Mouse (Mus musculus) liver, embryonic 13.5 days (tissue): ENCODE results near the gene Wdr91. TPM values are rescaled to one million over a fixed set of nuclear protein-coding genes. Genes with fewer than 3 reads are reported as not detected.
A peak's percentile ranks its signal among the peaks of the same experiment; 100 is the strongest.

Experiments used
- ATAC-seq: fragments of 200-750 bp; cut with Nextera tagmentation; 2 replicates; pipeline ENCODE4 v1.8.0; 2017; ENCODE audit warnings: low read depth, mild to moderate bottlenecking, moderate number of reproducible peaks, moderate library complexity
- DNase-seq: peaks from one replicate; pipeline ENCODE4 v3.0.0; 2022
- H3K27ac ChIP-seq: fragments of 300-500 bp; sonication (generic); 2 replicates; pipeline ENCODE4 v1.5.1; 2015; ENCODE audit warnings: moderate library complexity, mild to moderate bottlenecking, inconsistent platforms
- H3K27me3 ChIP-seq: fragments of 300-500 bp; sonication (generic); 2 replicates; pipeline ENCODE4 v1.6.1; 2015; ENCODE audit warnings: mild to moderate bottlenecking, inconsistent platforms
- H3K36me3 ChIP-seq: fragments of 300-500 bp; sonication (generic); 2 replicates; pipeline ENCODE4 v1.6.1; 2015; ENCODE audit warnings: mild to moderate bottlenecking, inconsistent platforms
- H3K4me1 ChIP-seq: fragments of 300-500 bp; sonication (generic); replicated peaks from 2 replicates; pipeline ENCODE4 v1.6.1; 2015; ENCODE audit warnings: inconsistent platforms
- H3K4me2 ChIP-seq: fragments of 300-500 bp; sonication (generic); 2 replicates; pipeline ENCODE4 v1.6.1; 2015; ENCODE audit warnings: inconsistent platforms, mild to moderate bottlenecking, moderate library complexity
- H3K4me3 ChIP-seq: fragments of 300-500 bp; sonication (generic); replicated peaks from 2 replicates; pipeline ENCODE4 v1.5.1; 2015; ENCODE audit warnings: mild to moderate bottlenecking, inconsistent platforms
- H3K9ac ChIP-seq: fragments of 300-500 bp; sonication (generic); 2 replicates; pipeline ENCODE4 v1.6.1; 2015; ENCODE audit warnings: mild to moderate bottlenecking, inconsistent platforms
- H3K9me3 ChIP-seq: fragments of 300-500 bp; sonication (generic); replicated peaks from 2 replicates; pipeline ENCODE4 v1.6.1; 2016; ENCODE audit warnings: inconsistent platforms
- WGBS: fragments of 180-500 bp; shearing (Covaris S2); methylation state at CpG from one replicate; pipeline ENCODE4 v1.1.7; 2015; ENCODE audit not compliant: insufficient replicate concordance; 5-methylcytosine and 5-hydroxymethylcytosine counted together
- polyA plus RNA-seq: library from polyadenylated mRNA; unstranded; fragments of >200 nt; fragmentation: Nextera tagmentation; extraction: Ambion mirVana; gene quantifications from 2 replicates; pipeline ENCODE4 v1.2.1, GENCODE M21; 2015

The Wdr91 gene
- polyA plus RNA-seq, 1 experiment from 2014 or later, result 12.3 TPM

DNA sequence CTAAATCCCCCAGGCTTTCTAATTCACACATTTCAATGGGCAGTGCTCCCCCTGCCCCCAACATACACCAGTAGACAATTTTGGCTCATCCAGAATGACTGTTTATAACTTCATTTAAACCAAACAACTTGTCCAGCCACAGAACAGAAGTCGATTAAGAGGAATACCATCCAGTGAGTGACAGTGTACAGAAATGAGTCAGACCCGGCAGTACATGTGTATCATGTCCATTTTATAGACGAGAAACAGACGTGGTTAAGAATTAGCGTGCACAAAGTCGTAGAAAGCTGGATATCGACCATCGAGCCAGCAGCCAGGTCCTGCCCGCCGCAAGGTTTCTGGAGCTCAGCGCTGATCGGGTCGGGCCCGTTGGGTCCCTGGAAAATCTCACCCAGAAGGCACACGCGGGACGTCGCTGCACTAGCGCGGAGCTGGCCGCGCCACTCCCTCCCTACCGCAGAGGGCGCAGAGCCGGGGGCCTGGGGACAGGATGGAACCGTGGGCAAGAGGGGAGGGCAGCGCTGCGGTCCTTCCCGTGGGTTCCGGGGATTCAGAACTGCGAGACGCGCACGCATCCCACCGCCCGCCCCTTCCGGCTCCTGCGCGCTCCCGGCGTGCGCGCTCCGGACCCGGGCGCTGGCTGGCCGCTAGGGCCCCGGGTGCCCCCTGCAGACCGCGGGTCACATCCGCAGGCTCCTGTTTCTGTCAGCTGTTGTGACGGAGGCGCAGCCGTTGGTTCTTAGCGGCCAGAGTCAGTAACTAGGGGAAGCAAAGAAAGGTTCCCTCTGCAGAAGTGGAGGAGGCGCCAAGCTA, 33.0 kb downstream of the Wdr91 start, which contains the start of gene Cyren:
Cyren (minus strand) TSS at position 552 of the 813 bp plus-strand sequence.
- Histone ChIP-seq H3K9ac (peak within 1 kb of the TSS; percentile 91), H3K27ac (peak within 1 kb of the TSS; percentile 93), H3K9me3 (no peaks in the 10 kb centered on the region), H3K4me1 (peaks cover 62% of the 10 kb centered on the region), H3K36me3 (peaks cover 54% of the 10 kb centered on the region), H3K27me3 (no peaks in the 10 kb centered on the region), H3K4me2 (peak within 1 kb of the TSS; percentile 86), H3K4me3 (peak within 1 kb of the TSS; percentile 83)
- WGBS, result under 1% methylated on average over 55 of the region's 56 CpGs
- peak; percentile 83 for DNase-seq
- peak; percentile 79 for ATAC-seq

DNA sequence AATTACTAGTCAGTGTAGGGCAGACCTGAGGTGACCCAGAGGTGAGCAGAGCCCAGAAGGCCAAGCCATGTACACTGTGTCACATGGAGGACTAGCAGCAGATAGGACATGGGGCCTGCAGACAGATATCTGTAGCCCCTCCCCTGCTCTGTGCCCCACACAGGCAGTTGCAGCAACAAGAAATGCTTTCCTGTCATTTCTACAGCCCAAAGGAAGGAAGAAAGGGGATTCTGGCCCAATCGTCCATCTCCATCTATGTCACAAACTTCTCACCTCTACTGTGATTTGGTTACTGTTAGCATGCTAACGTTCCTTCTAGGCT, 33.9 kb downstream of the Wdr91 start:
- no peaks in the 10 kb centered on the region for H3K27me3 ChIP-seq
- peak overlapping the region; percentile 93 for H3K27ac ChIP-seq
- peak overlapping the region; percentile 91 for H3K9ac ChIP-seq
- H3K9me3 ChIP-seq, result no peaks in the 10 kb centered on the region
- DNase-seq (peak; percentile 58), ATAC-seq (peak; percentile 74)
- peaks cover 54% of the 10 kb centered on the region for H3K36me3 ChIP-seq
- H3K4me3 ChIP-seq, result peak overlapping the region; percentile 83
- H3K4me2 ChIP-seq, result peak overlapping the region; percentile 86
- H3K4me1 ChIP-seq, result peaks cover 71% of the 10 kb centered on the region
- 3% methylated on average over 2 of the region's 2 CpGs for WGBS

DNA sequence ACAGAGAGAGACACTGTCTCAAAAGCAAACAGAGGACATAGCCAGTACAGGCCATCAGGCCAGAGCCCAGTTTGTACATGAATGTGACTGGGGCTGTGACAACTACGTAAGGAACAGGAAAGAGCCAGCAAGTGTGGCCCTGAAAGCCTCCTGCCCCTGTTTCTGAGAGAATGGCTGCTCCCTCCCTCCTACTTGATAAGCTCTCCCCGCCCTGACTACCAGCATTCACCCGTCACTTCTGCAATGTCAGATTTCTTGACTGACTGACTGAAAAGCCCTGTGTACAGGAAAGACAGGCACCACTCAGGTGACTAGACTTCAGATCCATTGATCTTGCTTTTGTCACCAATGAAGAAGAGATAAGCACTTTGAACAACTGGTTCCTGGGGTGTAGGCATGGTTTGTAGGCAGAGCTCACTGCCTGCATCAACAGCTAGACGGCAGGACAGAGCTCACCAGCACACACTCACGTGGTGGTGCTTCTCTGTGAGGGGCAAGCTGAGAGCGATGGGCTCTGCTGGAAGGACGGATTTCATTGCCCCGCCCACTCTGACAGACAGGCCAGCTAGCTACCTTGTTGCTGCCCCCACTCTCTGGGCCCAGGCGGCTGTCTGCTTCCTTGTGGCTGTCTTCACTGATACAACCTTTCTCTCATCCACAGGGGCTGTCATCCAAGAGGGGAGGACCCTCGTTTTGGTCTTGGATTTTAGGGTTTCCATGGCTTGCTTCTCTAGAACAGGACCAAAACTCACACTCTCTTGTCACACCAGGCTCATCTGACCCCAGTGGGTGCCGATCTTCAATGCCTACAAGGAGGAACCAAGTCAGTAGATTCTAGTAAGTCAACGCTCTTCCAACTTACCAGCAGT, 34.5 kb downstream of the Wdr91 start:
- H3K36me3 ChIP-seq, result peaks cover 48% of the 10 kb centered on the region
- peak overlapping the region; percentile 86 for H3K4me2 ChIP-seq
- DNase-seq (peak; percentile 65), ATAC-seq (peak; percentile 56)
- H3K27me3 ChIP-seq, result no peaks in the 10 kb centered on the region
- H3K9ac ChIP-seq, result peak overlapping the region; percentile 91
- peak overlapping the region; percentile 83 for H3K4me3 ChIP-seq
- peaks cover 72% of the 10 kb centered on the region for H3K4me1 ChIP-seq
- no peaks in the 10 kb centered on the region for H3K9me3 ChIP-seq
- 11% methylated on average over 12 of the region's 12 CpGs for WGBS
- H3K27ac ChIP-seq, result peak overlapping the region; percentile 93

DNA sequence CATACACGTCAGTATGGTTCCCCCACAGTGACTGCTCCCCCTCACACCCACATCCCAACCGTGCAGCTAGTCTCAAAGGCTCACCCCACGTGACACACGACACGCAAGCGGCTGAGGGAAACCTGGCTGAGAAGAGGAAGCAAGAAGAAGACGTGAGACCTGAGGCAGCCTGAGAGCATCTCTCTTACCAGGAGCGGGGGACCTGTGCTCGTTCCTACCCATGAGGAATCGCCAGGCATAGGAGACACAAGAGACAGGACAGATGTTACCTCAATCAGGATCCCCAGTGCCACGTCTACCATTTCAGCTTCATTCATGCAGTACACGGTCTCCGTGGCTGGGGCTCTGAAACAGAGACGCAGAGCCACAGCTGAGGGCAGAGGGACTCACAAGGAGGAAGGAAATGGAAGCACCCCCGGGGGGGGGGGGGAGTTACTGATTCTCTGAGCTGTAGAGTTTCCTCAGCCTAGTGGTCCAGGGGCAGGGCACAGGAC, 35.4 kb downstream of the Wdr91 start:
- Histone ChIP-seq H3K9ac (peak overlapping the region; percentile 91), H3K4me1 (peaks cover 81% of the 10 kb centered on the region), H3K4me2 (peak overlapping the region; percentile 86), H3K27me3 (no peaks in the 10 kb centered on the region), H3K9me3 (no peaks in the 10 kb centered on the region), H3K27ac (peak overlapping the region; percentile 93), H3K36me3 (peaks cover 39% of the 10 kb centered on the region), H3K4me3 (peak overlapping the region; percentile 38)
- ATAC-seq (no peak), DNase-seq (no peak)
- 21% methylated on average over 15 of the region's 15 CpGs for WGBS

DNA sequence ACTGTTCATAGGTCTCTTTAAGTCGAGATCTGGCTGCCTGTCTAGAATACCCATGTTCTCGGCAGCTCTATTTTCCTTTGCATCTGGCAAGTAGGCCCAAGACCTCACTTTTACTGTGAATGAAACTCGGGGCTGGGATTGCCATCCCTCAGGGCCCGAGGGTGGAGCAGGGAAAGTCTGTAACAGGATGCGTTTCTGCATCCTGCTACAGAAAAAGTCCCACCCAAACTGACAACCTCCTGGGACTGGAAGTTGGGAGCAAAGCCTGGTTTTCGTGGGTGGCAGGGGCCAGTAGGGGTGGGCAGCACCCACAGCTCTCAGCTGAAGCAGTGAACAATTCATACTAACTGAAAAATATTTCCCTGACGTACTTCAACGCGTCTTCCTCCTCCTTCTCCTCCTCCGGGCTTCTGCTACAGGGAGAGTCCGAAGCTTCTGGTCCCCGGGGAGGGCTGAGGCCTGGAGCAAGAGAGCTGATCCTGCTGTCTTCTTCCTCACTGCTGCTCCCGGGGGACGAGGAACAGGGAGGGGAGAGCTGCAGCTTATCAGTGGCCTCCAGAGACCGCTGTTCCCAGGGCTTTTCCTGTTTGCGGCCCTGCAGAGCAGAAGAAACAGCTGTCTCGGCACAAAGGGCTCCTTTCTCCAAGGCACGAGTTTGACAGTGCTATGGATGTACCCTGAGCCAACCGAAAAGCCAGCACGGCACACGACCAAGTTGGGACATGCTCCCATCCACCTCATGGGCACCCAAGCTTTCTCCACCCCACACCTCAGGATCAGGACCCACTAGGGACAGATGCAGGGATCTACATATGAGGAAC, 36.4 kb downstream of the Wdr91 start:
- peaks cover 29% of the 10 kb centered on the region for H3K36me3 ChIP-seq
- peak overlapping the region; percentile 93 for H3K27ac ChIP-seq
- H3K9ac ChIP-seq, result peak overlapping the region; percentile 91
- peak; percentile 74 for DNase-seq
- no peaks in the 10 kb centered on the region for H3K9me3 ChIP-seq
- 15% methylated on average over 21 of the region's 21 CpGs for WGBS
- ATAC-seq, result peak; percentile 62
- peak overlapping the region; percentile 38 for H3K4me3 ChIP-seq
- H3K4me1 ChIP-seq, result peaks cover 91% of the 10 kb centered on the region
- no peaks in the 10 kb centered on the region for H3K27me3 ChIP-seq
- peak overlapping the region; percentile 86 for H3K4me2 ChIP-seq

DNA sequence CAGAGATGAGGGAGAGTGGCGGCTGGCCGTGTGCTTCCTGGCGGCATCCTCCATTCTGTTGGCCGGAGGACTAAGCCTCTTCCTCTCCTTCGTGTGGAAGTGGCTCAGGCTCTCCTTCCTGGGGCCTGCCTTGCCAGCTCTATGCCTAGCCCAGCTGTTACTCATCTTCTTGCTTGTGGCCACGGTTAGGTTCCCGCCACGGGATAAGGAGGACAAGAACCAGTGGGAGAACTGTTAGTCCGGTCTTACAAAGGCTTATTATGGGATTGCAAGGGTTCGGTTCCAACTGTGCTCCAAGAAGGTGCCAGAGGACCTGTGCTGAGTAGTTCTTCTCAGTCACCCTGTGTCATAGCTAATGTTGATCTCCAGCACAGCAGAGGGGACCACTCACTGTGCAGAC, 37.8 kb downstream of the Wdr91 start:
- Histone ChIP-seq H3K4me3 (no peak overlapping the region), H3K9ac (peak overlapping the region; percentile 91; the same call in 1 of the 2 replicates), H3K4me2 (no peak overlapping the region), H3K27me3 (no peaks in the 10 kb centered on the region), H3K27ac (peak overlapping the region; percentile 93), H3K9me3 (no peaks in the 10 kb centered on the region), H3K36me3 (peaks cover 25% of the 10 kb centered on the region), H3K4me1 (peaks cover 92% of the 10 kb centered on the region)
- ATAC-seq (no peak), DNase-seq (no peak)
- 76% methylated on average over 10 of the region's 10 CpGs for WGBS

DNA sequence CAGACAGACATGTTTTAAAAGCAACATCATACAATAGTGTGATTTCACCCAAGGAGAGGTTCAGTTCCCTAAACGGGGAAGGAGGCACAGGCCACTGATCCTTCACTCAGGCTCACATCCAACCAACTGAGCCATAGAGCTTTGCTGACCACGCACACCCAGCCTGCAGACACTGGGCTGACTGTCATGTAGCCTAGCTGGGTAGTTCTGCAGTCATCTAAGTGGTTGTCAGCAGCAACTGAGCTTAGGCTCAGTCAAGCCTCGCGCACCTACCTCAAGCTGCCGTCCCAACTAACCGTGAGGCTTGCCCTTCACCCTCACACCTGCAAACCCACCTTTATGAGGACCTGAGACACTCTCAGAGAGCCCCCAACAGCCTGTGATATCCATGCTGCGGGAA, 38.7 kb downstream of the Wdr91 start:
- no peak overlapping the region for H3K4me3 ChIP-seq
- ATAC-seq (no peak), DNase-seq (no peak)
- peaks cover 95% of the 10 kb centered on the region for H3K4me1 ChIP-seq
- peak overlapping the region; percentile 93 for H3K27ac ChIP-seq
- no peak overlapping the region for H3K4me2 ChIP-seq
- H3K9me3 ChIP-seq, result no peaks in the 10 kb centered on the region
- H3K27me3 ChIP-seq, result no peaks in the 10 kb centered on the region
- 71% methylated on average over 7 of the region's 7 CpGs for WGBS
- H3K9ac ChIP-seq, result no peak overlapping the region
- H3K36me3 ChIP-seq, result peaks cover 25% of the 10 kb centered on the region

DNA sequence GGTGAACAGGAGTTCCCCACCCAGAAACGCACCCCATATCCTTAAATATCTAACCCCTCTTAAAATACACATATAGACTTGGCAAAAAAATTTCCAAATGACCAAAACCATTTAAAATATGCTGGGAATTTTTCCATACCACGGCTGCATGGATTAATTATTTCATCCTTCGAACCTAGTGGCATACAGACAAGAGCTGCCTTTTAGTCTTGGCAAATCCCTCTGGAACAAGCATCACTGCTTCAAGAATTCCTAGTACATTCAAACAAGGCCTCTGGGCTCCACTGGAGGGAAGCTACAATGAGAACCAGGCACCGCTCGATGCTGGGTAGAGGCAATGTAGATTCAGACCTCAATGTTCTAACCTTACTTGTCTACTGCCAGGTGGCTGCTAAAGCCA, 40.0 kb downstream of the Wdr91 start:
- DNase-seq, result no peak
- peak overlapping the region; percentile 88 for H3K27ac ChIP-seq

DNA sequence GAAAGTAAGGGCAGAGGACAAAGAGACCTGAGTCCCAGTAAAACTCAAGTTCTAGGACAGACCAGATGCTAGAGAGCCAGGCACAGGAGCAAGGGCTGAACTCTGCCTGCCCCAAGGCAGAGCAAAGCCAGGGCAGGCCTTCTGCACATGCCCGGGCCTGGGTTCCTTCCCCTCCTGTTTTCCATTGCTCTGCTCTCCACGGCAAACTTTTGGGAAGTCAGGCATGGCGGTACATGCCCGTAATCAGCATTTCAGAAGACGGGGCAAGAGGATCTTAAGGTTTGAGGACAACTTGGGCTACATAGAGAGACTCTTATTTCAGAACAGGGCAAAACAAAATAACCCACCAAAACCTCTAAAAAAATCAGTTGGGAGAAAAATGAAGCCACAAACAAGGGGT, 40.5 kb downstream of the Wdr91 start:
- DNase-seq (no peak), ATAC-seq (no peak)
- Histone ChIP-seq H3K36me3 (peaks cover 25% of the 10 kb centered on the region), H3K27ac (peak overlapping the region; percentile 88), H3K9ac (peak overlapping the region; percentile 67), H3K9me3 (no peaks in the 10 kb centered on the region), H3K4me1 (peaks cover 95% of the 10 kb centered on the region), H3K27me3 (no peaks in the 10 kb centered on the region), H3K4me3 (no peak overlapping the region), H3K4me2 (peak overlapping the region; percentile 54)
- WGBS, result 44% methylated on average over 5 of the region's 5 CpGs

More for the DNA sequence above, 40.0 kb downstream of the Wdr91 start:
- Histone ChIP-seq H3K27me3 (no peaks in the 10 kb centered on the region), H3K4me2 (no peak overlapping the region), H3K36me3 (peaks cover 25% of the 10 kb centered on the region), H3K9me3 (no peaks in the 10 kb centered on the region), H3K4me1 (peaks cover 95% of the 10 kb centered on the region), H3K4me3 (no peak overlapping the region), H3K9ac (no peak overlapping the region)
- WGBS, result 69% methylated on average over 5 of the region's 5 CpGs
- ATAC-seq, result no peak

DNA sequence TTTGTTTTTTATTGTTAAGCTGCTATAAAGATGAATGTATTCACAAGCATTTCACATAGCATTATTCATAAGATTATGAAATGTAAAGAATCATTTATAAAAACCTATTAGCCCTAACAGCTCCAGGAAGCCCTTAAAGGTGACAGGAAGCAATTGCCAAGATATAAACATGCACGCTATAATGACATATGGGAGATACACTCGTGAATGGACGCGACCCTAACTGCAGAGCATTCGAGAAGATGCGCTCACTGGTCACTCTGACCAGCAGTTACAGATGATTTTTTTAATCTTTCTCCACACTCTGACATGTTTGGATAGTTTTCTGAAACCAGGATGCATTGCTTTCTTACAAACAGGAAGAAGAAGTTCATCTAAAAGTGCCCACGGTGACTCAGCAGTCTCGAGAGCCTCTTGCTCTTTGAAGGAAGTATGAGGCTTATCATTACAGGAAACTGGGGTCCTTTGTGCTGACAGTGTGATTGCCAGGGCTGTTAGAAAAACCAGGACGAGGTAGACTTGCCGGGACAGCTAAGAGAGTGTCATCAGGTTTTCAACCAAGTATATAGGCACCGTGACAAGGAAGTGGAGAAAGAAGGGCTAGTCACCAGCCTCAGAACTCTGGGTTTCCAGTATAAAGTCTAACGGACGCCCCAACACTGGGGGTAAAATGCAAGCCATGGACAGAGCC, 41.3 kb downstream of the Wdr91 start:
- H3K4me2 ChIP-seq, result peak overlapping the region; percentile 54
- peak overlapping the region; percentile 18 for H3K4me3 ChIP-seq
- peak overlapping the region; percentile 67 for H3K9ac ChIP-seq
- peak overlapping the region; percentile 88 for H3K27ac ChIP-seq
- H3K9me3 ChIP-seq, result no peaks in the 10 kb centered on the region
- H3K4me1 ChIP-seq, result peaks cover 90% of the 10 kb centered on the region
- H3K27me3 ChIP-seq, result no peaks in the 10 kb centered on the region
- ATAC-seq (peak; percentile 58), DNase-seq (peak; percentile 68)
- WGBS, result 9% methylated on average over 13 of the region's 13 CpGs
- peaks cover 25% of the 10 kb centered on the region for H3K36me3 ChIP-seq
